Mouse (Mus musculus): ENCODE data around the gene Glis2. TPM values are rescaled to one million over a fixed set of nuclear protein-coding genes. Genes with fewer than 3 reads are reported as not detected.
A peak's percentile ranks its signal among the peaks of the same experiment; 100 is the strongest.

The Glis2 gene
- total RNA-seq, 2 experiments from 2014 or later, result 15.4 to 16.2 TPM

- no peak for DNase-seq (ENCODE audit: extremely low spot score in 1 of 2, low spot score in 1 of 2)
Measured at GRCm38 (mm10) chr16:4633661-4634060, 39.1 kb downstream of the Glis2 start.

GRCm38 (mm10) chr16:4634681-4635080, 40.2 kb downstream of the Glis2 start:
- DNase-seq (ENCODE audit: extremely low spot score in 1 of 2, low spot score in 1 of 2), result no peak

DNA sequence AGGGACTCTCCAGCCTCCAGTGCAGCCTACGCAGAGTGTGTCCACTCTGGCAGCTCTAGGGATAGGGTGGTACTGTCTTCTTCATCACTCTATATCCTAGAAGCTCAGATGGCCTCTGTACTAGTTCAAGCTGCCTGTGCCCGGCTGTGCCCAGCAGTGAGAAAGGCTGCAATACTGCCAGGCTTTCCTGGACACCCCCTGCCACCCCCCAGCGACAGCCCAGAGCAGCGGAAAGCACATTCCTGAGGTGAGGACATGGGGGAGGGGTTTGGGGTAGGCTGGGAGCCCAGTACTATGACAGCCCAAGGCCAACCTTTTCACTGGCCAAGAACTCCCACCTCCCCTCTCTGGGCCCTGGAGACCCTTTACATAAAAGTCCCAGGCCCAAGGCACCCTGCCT, 41.2 kb downstream of the Glis2 start:
- DNase-seq (ENCODE audit: extremely low spot score in 1 of 2, low spot score in 1 of 2), result no peak

DNA sequence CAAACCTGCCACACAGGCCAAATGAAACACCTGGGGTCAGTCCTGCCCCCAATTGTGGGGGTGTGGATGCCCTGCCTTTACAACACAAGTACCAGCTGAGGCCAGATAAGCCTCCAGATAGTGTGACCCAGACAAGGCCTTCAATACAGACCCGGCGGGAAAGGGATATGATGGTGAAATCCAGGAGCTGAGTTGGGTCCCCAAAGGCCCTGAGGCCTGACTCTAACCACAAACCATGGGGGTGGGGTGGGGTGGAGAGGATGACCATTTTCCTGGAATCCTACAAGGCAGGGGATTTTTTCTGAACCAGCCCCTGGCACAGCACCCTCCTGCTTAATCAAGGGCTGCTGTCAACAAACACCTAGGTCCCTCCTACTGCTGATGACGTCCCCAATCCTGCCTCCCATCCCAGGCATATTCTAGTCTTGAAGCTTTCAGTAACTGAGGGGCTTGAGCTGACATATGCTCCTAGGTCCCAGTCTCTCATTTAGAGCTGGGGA, 44.4 kb downstream of the Glis2 start:
- DNase-seq (ENCODE audit: extremely low spot score in 1 of 2, low spot score in 1 of 2), result no peak

DNA sequence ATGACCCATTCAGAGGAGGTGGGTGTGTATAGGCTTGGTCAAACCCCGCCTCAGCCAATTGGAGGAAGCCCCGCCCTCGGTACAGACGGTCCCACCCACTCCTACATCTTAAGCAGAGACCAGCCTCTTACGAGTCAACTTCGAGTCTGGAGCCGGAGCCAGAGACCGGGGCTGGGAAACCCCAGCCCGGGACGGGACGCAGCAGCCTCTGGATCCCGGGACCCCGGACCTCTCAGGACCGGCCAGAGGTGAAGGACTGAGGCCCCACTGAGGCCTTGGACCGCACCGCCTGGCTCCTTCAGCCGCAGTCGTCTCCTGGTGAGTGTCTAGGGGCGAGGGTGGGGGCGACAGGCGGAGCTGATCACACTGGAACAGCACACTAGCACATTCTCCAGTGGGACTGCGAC, 45.3 kb downstream of the Glis2 start, which contains the start of the genes Vasn and Dnaja3:
Vasn (plus strand) TSS at position 111 of the 407 bp plus-strand sequence.
Dnaja3 (plus strand) TSS at position 159 of the 407 bp plus-strand sequence.
- peak; percentile 38 to 48 for DNase-seq (ENCODE audit: extremely low spot score in 1 of 2, low spot score in 1 of 2)

DNA sequence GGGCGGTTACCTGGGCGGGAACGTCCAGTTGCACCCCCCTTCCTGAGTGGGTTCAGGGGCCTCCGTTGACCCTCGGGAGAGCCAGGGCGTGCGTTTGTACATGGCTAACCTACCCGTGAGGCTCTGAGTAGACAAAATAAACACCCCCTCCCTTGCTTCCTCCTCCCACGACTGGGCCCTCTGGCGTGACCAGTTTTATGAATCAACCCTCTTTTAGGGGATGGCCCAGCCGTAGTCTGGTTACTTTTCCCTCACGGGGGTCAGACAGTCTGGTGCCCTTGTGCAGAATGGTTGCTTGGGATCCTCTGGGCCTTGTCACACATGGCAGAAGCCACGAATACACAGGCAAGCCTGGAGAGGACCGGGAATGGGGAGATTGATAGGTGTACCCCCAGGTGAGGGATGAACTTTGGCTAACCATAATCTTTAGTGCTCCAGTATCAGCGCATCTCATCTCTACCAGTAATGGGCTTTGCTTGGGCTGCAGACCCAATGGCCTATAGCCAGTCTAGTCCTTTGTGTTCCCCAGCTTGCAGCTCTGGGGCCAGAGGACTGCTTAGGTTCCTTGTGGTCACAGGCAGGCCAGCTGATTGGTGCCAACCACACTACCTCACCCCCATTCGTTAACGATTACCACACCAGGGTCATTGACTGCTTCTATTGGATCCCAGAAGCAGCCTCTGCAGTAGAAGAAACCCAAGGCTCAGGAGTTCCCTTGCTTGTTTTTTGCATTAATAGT, 45.9 kb downstream of the Glis2 start:
- no peak for DNase-seq (ENCODE audit: extremely low spot score in 1 of 2, low spot score in 1 of 2)

- no peak for DNase-seq (ENCODE audit: extremely low spot score in 1 of 2, low spot score in 1 of 2)
Measured at GRCm38 (mm10) chr16:4641119-4641838, 46.8 kb downstream of the Glis2 start.

DNA sequence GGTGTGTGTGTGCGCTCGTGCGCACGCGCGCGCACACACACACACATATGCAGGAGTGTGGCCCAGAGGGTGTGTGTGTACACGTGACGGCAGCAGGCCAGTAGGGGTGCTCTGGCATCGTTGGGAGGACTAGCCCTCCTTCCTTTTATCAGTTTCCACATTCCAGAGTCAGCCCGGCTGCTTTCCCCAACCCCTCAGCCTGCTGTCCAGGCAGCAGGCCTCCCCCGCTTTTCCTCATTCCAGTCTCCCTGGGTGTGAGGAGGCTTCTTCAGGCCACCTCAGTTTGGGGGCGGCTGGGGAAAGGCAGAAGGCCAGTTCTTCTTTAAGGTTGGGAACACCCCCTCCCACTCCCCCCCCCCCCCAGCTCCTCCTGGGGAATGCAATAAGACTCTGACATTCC, 47.7 kb downstream of the Glis2 start:
- DNase-seq (ENCODE audit: extremely low spot score in 1 of 2, low spot score in 1 of 2), result no peak

DNA sequence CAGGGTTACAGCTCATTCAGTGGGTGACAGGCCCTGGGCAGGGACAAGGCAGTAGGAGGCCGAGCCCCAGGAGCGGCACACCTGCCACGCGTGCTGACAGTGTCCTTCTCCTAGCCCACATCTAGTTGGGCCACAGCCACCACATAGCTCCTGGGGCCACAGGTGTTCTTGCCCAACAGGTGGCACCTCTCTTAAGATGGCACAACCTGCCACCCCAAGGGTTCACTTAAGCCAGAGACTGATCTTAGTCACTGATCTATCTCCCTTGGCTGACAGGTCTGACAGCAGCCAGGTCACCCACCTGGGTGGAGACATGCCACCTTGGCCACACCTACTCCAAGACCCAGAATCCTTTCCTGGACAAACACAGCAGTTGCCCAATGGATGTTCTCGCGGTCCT, 48.4 kb downstream of the Glis2 start:
- DNase-seq (ENCODE audit: extremely low spot score in 1 of 2, low spot score in 1 of 2), result no peak

DNA sequence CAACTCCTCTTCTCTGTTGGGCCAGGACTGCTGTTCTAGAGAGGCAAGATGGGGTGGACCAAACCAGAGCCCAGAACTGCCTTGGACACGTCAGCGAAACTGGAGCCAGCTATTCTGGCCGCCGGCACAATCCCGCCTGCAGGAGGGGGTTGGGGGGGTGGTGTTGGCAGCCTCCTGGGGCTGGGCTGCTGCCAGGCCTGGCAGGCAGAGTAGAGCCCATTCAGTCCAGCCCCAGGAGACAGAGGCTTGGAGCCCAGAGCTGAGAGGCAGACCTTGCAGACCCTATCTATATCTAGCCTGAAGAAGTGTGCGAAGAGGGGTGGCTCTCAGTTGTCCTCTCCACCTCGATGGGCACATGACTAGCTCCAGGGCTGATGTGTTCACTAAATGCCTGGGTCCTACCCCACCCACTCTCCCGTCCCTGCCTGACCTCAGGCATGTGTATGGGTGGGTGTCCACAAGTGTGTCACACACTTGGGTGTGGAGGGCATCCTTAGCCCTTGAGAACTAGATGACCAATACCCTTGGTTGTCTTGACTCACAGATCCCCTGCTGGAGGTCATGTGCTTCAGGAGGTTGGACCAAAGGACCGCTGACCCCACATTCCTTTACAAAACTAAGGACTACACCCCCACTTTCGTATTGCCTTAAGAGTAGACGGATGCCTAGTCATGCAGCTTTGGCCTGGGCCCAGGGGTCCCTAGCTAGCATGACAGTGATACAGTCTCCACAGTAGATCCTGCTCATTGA, 49.3 kb downstream of the Glis2 start:
- DNase-seq (ENCODE audit: extremely low spot score in 1 of 2, low spot score in 1 of 2), result peak; percentile 60 to 64

GRCm38 (mm10) chr16:4645867-4646266, 51.4 kb downstream of the Glis2 start:
- DNase-seq (ENCODE audit: extremely low spot score in 1 of 2, low spot score in 1 of 2), result no peak

DNA sequence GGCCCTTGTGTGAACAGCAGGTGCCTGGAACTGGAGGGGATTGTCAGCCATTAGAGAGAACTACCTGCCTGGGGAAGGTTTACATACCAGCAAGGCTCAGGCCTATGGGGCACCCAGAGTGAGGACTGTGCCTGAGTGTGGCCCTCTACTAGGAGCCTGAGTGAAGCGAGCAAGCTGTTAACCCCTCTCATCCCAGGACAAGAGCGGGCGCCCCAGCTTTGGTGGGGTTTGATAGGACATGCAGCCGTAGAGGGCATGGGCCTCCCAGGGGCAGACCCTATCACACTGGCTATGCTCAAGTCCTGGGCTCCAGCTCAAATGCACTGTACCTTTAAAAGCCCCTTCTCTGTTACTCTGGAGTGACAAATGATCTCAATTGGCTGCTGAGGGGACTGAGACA, 52.3 kb downstream of the Glis2 start:
- no peak for DNase-seq (ENCODE audit: extremely low spot score in 1 of 2, low spot score in 1 of 2)

- no peak for DNase-seq (ENCODE audit: extremely low spot score in 1 of 2, low spot score in 1 of 2)
Measured at GRCm38 (mm10) chr16:4647651-4648141, 53.2 kb downstream of the Glis2 start.

GRCm38 (mm10) chr16:4648416-4649023, 54.0 kb downstream of the Glis2 start:
- DNase-seq (ENCODE audit: extremely low spot score in 1 of 2, low spot score in 1 of 2), result no peak

DNA sequence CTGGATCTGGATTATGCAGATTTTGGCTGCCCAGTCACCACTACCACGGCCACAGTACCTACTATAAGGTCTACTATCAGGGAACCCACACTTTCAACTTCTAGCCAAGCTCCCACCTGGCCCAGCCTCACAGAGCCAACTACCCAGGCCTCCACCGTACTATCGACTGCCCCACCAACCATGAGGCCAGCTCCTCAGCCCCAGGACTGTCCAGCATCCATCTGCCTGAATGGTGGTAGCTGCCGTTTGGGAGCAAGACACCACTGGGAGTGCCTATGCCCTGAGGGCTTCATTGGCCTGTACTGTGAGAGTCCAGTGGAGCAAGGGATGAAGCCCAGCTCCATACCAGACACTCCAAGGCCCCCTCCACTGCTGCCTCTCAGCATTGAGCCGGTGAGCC, 54.7 kb downstream of the Glis2 start:
- no peak for DNase-seq (ENCODE audit: extremely low spot score in 1 of 2, low spot score in 1 of 2)

DNA sequence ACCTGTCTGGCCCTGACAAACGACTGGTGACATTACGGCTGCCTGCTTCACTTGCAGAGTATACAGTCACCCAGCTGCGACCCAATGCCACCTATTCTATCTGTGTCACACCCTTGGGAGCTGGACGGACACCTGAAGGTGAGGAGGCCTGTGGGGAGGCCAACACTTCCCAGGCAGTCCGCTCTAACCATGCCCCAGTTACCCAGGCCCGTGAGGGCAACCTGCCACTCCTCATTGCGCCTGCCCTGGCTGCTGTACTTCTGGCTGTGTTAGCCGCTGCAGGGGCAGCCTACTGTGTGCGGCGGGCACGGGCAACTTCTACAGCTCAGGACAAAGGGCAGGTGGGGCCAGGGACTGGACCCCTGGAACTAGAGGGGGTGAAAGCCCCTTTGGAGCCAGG, 55.2 kb downstream of the Glis2 start:
- DNase-seq (ENCODE audit: extremely low spot score in 1 of 2, low spot score in 1 of 2), result no peak

- DNase-seq (ENCODE audit: extremely low spot score in 1 of 2, low spot score in 1 of 2), result no peak
Measured at GRCm38 (mm10) chr16:4650161-4650560, 55.6 kb downstream of the Glis2 start.

DNA sequence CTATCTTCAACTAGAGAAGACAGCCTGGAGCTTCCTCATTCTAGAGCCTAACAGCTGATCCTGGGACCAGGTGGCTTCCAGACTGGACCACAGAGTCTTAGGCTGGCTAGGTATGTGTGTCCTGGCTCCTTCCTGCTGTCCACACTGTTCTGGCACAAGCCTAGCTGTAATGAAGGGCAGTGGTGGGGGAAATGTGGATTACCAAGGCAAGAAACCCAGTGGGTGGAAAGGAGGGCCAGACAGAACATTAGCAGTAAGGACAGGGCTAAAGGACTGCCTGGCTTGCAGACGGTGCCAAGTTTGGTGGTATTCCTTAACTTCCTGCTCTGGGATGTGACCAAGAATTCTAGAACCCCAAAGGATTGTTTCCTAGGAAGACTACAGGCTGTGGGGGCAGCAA, 56.6 kb downstream of the Glis2 start:
- DNase-seq (ENCODE audit: extremely low spot score in 1 of 2, low spot score in 1 of 2), result no peak

- DNase-seq (ENCODE audit: extremely low spot score in 1 of 2, low spot score in 1 of 2), result no peak
Measured at GRCm38 (mm10) chr16:4651624-4652023, 57.1 kb downstream of the Glis2 start.

- no peak for DNase-seq (ENCODE audit: extremely low spot score in 1 of 2, low spot score in 1 of 2)
Measured at GRCm38 (mm10) chr16:4652707-4653416, 58.3 kb downstream of the Glis2 start.
